In genomic region chr2:129116368-129116739, GRCm38 (mm10) we compare ENCODE assay signal across 11 mouse cellular contexts.
"Had no signal": no experiment of that assay in that cellular context is flagged by ENCODE, and none has a peak within 500 bp of the region (broad histone marks: within the 10 kb centered on the region; RNA-seq: fewer than 3 reads in every experiment).

No protein-coding gene starts in this region.

- H3K4me1 ChIP-seq: limb, embryonic 13.5 days; midbrain, embryonic 12.5 days; neural tube, embryonic 13.5 days; stomach, embryonic 15.5 days had no signal

- H3K27me3 ChIP-seq: limb, embryonic 13.5 days; midbrain, embryonic 12.5 days; neural tube, embryonic 13.5 days; stomach, embryonic 15.5 days had no signal

- H3K4me2 ChIP-seq: limb, embryonic 13.5 days; midbrain, embryonic 12.5 days; neural tube, embryonic 13.5 days; stomach, embryonic 15.5 days had no signal

- H3K27ac ChIP-seq: limb, embryonic 13.5 days; liver, embryonic 14.5 days; midbrain, embryonic 12.5 days; neural tube, embryonic 13.5 days; stomach, embryonic 15.5 days had no signal

- H3K4me3 ChIP-seq: limb, embryonic 13.5 days; midbrain, embryonic 12.5 days; neural tube, embryonic 13.5 days; stomach, embryonic 15.5 days had no signal

- DNase-seq: left cerebral cortex, postnatal 4 days; lung, adult 18-20 months; right cerebral cortex, postnatal 14 days; thymus, postnatal 36 days had no signal

- H3K9ac ChIP-seq: limb, embryonic 13.5 days; liver, embryonic 14.5 days; midbrain, embryonic 12.5 days; neural tube, embryonic 13.5 days; stomach, embryonic 15.5 days had no signal

- H3K9me3 ChIP-seq: limb, embryonic 13.5 days; midbrain, embryonic 12.5 days; neural tube, embryonic 13.5 days; stomach, embryonic 15.5 days had no signal

- ATAC-seq: inflammation-experienced regulatory T-cells, adult 6 months; midbrain, embryonic 16.5 days had no signal
